8 mouse cellular contexts compared by ENCODE assay signal in genomic region chr16:11175489-11176207, GRCm38 (mm10). TPM values are rescaled to one million over a fixed set of nuclear protein-coding genes. Genes with fewer than 3 reads are reported as not detected.
DNase-seq lines count a peak whose midpoint lies in the region; ATAC-seq lines count a peak whose summit lies in the region.

No protein-coding gene starts in this region.

- peak overlapping the region; percentile 97 for H3K4me3 ChIP-seq in embryonic facial prominence, embryonic 14.5 days (ENCODE audit: low read depth, low read length)
- H3K4me3 ChIP-seq in heart, embryonic 11.5 days (ENCODE audit: low read depth, low read length) = peak overlapping the region; percentile 70
- H3K4me3 ChIP-seq in liver, embryonic 15.5 days (replicated peaks) = peak overlapping the region; percentile 79

- H3K9ac ChIP-seq in embryonic facial prominence, embryonic 14.5 days (ENCODE audit: low read depth, low read length) = peak overlapping the region; percentile 90
- H3K9ac ChIP-seq in heart, embryonic 11.5 days (ENCODE audit: low read depth, low read length) = peak overlapping the region; percentile 82
- peak overlapping the region; percentile 84 for H3K9ac ChIP-seq in liver, embryonic 15.5 days

- H3K27ac ChIP-seq in embryonic facial prominence, embryonic 14.5 days (replicated peaks; ENCODE audit: low read depth, low read length) = peak overlapping the region; percentile 91
- peak overlapping the region; percentile 81 for H3K27ac ChIP-seq in heart, embryonic 11.5 days (ENCODE audit: low read depth, low read length)
- peak overlapping the region; percentile 95 for H3K27ac ChIP-seq in liver, embryonic 15.5 days (replicated peaks)

- H3K4me1 ChIP-seq in embryonic facial prominence, embryonic 14.5 days (ENCODE audit: control insufficient read depth, insufficient read depth, low read length) = peaks cover 13% of the 10 kb centered on the region
- peaks cover 3% of the 10 kb centered on the region; the same call in 1 of the 2 replicates for H3K4me1 ChIP-seq in heart, embryonic 11.5 days (ENCODE audit: control insufficient read depth, insufficient read depth, low read length)
- peaks cover 57% of the 10 kb centered on the region for H3K4me1 ChIP-seq in liver, embryonic 15.5 days (replicated peaks)

- H3K4me2 ChIP-seq in embryonic facial prominence, embryonic 14.5 days (ENCODE audit: low read depth, low read length) = peak overlapping the region; percentile 85
- H3K4me2 ChIP-seq in heart, embryonic 11.5 days = peak overlapping the region; percentile 89
- H3K4me2 ChIP-seq in liver, embryonic 15.5 days = peak overlapping the region; percentile 80

- H3K9me3 ChIP-seq in embryonic facial prominence, embryonic 14.5 days (ENCODE audit: control insufficient read depth, low read length) = no peaks in the 10 kb centered on the region
- 0 out of 2 replicates have a peak, but pooled peaks cover 4% of the 10 kb centered on the region for H3K9me3 ChIP-seq in heart, embryonic 11.5 days (replicated peaks; ENCODE audit: control insufficient read depth, low read length)
- H3K9me3 ChIP-seq in liver, embryonic 15.5 days (replicated peaks) = no peaks in the 10 kb centered on the region

- H3K36me3 ChIP-seq in embryonic facial prominence, embryonic 14.5 days (ENCODE audit: control insufficient read depth, insufficient read depth, low read length) = no peaks in the 10 kb centered on the region
- no peaks in the 10 kb centered on the region for H3K36me3 ChIP-seq in heart, embryonic 11.5 days (ENCODE audit: control insufficient read depth, insufficient read depth, low read length)
- H3K36me3 ChIP-seq in liver, embryonic 15.5 days (replicated peaks) = peaks cover 5% of the 10 kb centered on the region; the same call in 1 of the 2 replicates

- no peaks in the 10 kb centered on the region for H3K27me3 ChIP-seq in embryonic facial prominence, embryonic 14.5 days (replicated peaks; ENCODE audit: control insufficient read depth, insufficient read depth, low read length)
- H3K27me3 ChIP-seq in heart, embryonic 11.5 days (ENCODE audit: control insufficient read depth, insufficient read depth, low read length) = no peaks in the 10 kb centered on the region
- H3K27me3 ChIP-seq in liver, embryonic 15.5 days = no peaks in the 10 kb centered on the region

- peak; percentile 66 for ATAC-seq in embryonic facial prominence, embryonic 14.5 days (ENCODE audit: low read depth)
- ATAC-seq in heart, embryonic 11.5 days (replicated peaks; ENCODE audit: insufficient number of reproducible peaks, low FRiP score, low TSS enrichment) = peak; percentile 55
- peak; percentile 58 for ATAC-seq in liver, embryonic 15.5 days (ENCODE audit: insufficient read depth)

- under 1% methylated on average over 25 of the region's 72 CpGs for WGBS in embryonic facial prominence, embryonic 14.5 days
- under 1% methylated on average over 62 of the region's 72 CpGs for WGBS in heart, embryonic 11.5 days (ENCODE audit: insufficient replicate concordance)
- under 1% methylated on average over 72 of the region's 72 CpGs for WGBS in liver, embryonic 15.5 days (ENCODE audit: insufficient replicate concordance)

- DNase-seq in CD4-positive, CD25-positive, alpha-beta regulatory T cell, adult 2 months (ENCODE audit: low read depth, low spot score) = peak; percentile 67
- peak; percentile 81 to 93 for DNase-seq in adrenal gland, adult (ENCODE audit: inconsistent age in 2 of 2, low spot score in 1 of 2)
- DNase-seq in embryonic facial prominence, embryonic 14.5 days (ENCODE audit: low spot score) = peak; percentile 84
- DNase-seq in kidney, adult 9 months = peak; percentile 75
- peak; percentile 71 for DNase-seq in neural tube, embryonic 10.5 days (ENCODE audit: extremely low spot score, low spot score)
- DNase-seq in urinary bladder, adult 18-20 months (ENCODE audit: low spot score in 2 of 2) = peak; percentile 56 to 77

RNA-seq across cellular contexts. Expression of gene Zc3h7a, which starts 0.5 kb away (rescaled TPM):
- polyA plus RNA-seq in embryonic facial prominence, embryonic 14.5 days (2014; fragmentation: Nextera tagmentation; extraction: Ambion mirVana) = 99.2 and 102 TPM in 2 replicates
- polyA plus RNA-seq in heart, embryonic 11.5 days (2014; fragmentation: Nextera tagmentation; extraction: Ambion mirVana) = 85.3 and 85.8 TPM in 2 replicates
- 33.2 and 38.4 TPM in 2 replicates for polyA plus RNA-seq in liver, embryonic 15.5 days (2015; fragmentation: Nextera tagmentation; extraction: Ambion mirVana)

RNA-seq across cellular contexts. Expression of gene Rsl1d1, which starts 27.5 kb away (rescaled TPM):
- 169 and 188 TPM in 2 replicates for polyA plus RNA-seq in embryonic facial prominence, embryonic 14.5 days (2014; fragmentation: Nextera tagmentation; extraction: Ambion mirVana)
- 161 and 167 TPM in 2 replicates for polyA plus RNA-seq in heart, embryonic 11.5 days (2014; fragmentation: Nextera tagmentation; extraction: Ambion mirVana)
- 75.3 and 84.3 TPM in 2 replicates for polyA plus RNA-seq in liver, embryonic 15.5 days (2015; fragmentation: Nextera tagmentation; extraction: Ambion mirVana)

RNA-seq across cellular contexts. Expression of gene Txndc11, which starts 41.2 kb away (rescaled TPM):
- polyA plus RNA-seq in embryonic facial prominence, embryonic 14.5 days (2014; fragmentation: Nextera tagmentation; extraction: Ambion mirVana) = 37.8 and 42.4 TPM in 2 replicates
- polyA plus RNA-seq in heart, embryonic 11.5 days (2014; fragmentation: Nextera tagmentation; extraction: Ambion mirVana) = 33.5 and 34.7 TPM in 2 replicates
- 15.7 and 15.9 TPM in 2 replicates for polyA plus RNA-seq in liver, embryonic 15.5 days (2015; fragmentation: Nextera tagmentation; extraction: Ambion mirVana)

Comparison
In these comparisons a context has a peak if more than half of its experiments do, and no peak if none do; other contexts are left out.
1. Peak in every context shown above with its lines: DNase-seq, ATAC-seq, H3K4me3 ChIP-seq and H3K27ac ChIP-seq.